Mouse (Mus musculus): ENCODE results near the gene Stpg3. TPM values are rescaled to one million over a fixed set of nuclear protein-coding genes. Genes with fewer than 3 reads are reported as not detected.

The Stpg3 gene
- polyA plus RNA-seq, 1 experiment from 2014 or later: not detected

- no peak for DNase-seq (ENCODE audit: low spot score)
These were observed 22.2 kb upstream of the Stpg3 start, which contains the start of gene Rnf224 for GRCm38 (mm10) chr2:25236614-25237013. Gene Rnf224, minus strand, starts transcription at chr2:25236787.

GRCm38 (mm10) chr2:25234551-25235220 is 20.2 kb upstream of the Stpg3 start:
- no peak for DNase-seq (ENCODE audit: low spot score)

GRCm38 (mm10) chr2:25234050-25234449 is 19.6 kb upstream of the Stpg3 start, which contains the start of gene Slc34a3:
Gene Slc34a3, minus strand, starts transcription at chr2:25234364.
- DNase-seq (ENCODE audit: low spot score): no peak

- no peak for DNase-seq (ENCODE audit: low spot score)
These were observed 19.0 kb upstream of the Stpg3 start for GRCm38 (mm10) chr2:25233421-25233820.

- no peak for DNase-seq (ENCODE audit: low spot score)
These were observed 16.6 kb upstream of the Stpg3 start for GRCm38 (mm10) chr2:25231038-25231437.

GRCm38 (mm10) chr2:25230581-25230980 is 16.1 kb upstream of the Stpg3 start:
- no peak for DNase-seq (ENCODE audit: low spot score)

- DNase-seq (ENCODE audit: low spot score): no peak
These were observed 15.1 kb upstream of the Stpg3 start for GRCm38 (mm10) chr2:25229582-25229981.

GRCm38 (mm10) chr2:25228995-25229530 is 14.6 kb upstream of the Stpg3 start:
- DNase-seq (ENCODE audit: low spot score): no peak

- DNase-seq (ENCODE audit: low spot score): peak; percentile 91
These were observed 14.0 kb upstream of the Stpg3 start for GRCm38 (mm10) chr2:25228431-25228889.

GRCm38 (mm10) chr2:25227406-25227805 is 13.0 kb upstream of the Stpg3 start:
- no peak for DNase-seq (ENCODE audit: low spot score)

GRCm38 (mm10) chr2:25226864-25227263 is 12.4 kb upstream of the Stpg3 start:
- no peak for DNase-seq (ENCODE audit: low spot score)

- no peak for DNase-seq (ENCODE audit: low spot score)
These were observed 11.5 kb upstream of the Stpg3 start for GRCm38 (mm10) chr2:25225811-25226379.

GRCm38 (mm10) chr2:25224766-25225752 is 10.6 kb upstream of the Stpg3 start:
- peak; percentile 100 for DNase-seq (ENCODE audit: low spot score)

- DNase-seq (ENCODE audit: low spot score): no peak
These were observed 10.0 kb upstream of the Stpg3 start, which contains the start of gene Tubb4b for GRCm38 (mm10) chr2:25224492-25224765. Gene Tubb4b, minus strand, starts transcription at chr2:25224702.

GRCm38 (mm10) chr2:25223681-25224491 is 9.4 kb upstream of the Stpg3 start:
- peak; percentile 81 for DNase-seq (ENCODE audit: low spot score)

GRCm38 (mm10) chr2:25221331-25221772 is 6.9 kb upstream of the Stpg3 start:
- DNase-seq (ENCODE audit: low spot score): no peak

- no peak for DNase-seq (ENCODE audit: low spot score)
These were observed 4.0 kb upstream of the Stpg3 start, which contains the start of gene Fam166a for GRCm38 (mm10) chr2:25218445-25218844. Gene Fam166a, plus strand, starts transcription at chr2:25218745.

- no peak for DNase-seq (ENCODE audit: low spot score)
These were observed 3.2 kb upstream of the Stpg3 start for GRCm38 (mm10) chr2:25217666-25218065.

GRCm38 (mm10) chr2:25213266-25213865 is 1.1 kb downstream of the Stpg3 start:
- no peak for DNase-seq (ENCODE audit: low spot score)

- DNase-seq (ENCODE audit: low spot score): peak; percentile 88
These were observed 3.2 kb downstream of the Stpg3 start, which contains the start of gene Nelfb for GRCm38 (mm10) chr2:25211121-25211670. Gene Nelfb, minus strand, starts transcription at chr2:25211489.
